Mouse (Mus musculus) kidney, embryonic 16.5 days (tissue): ENCODE data around the gene Slc18b1. TPM values are rescaled to one million over a fixed set of nuclear protein-coding genes. Genes with fewer than 3 reads are reported as not detected.

Experiments
- polyA plus RNA-seq: library from polyadenylated mRNA; unstranded; fragments of >200 nt; fragmentation: Nextera tagmentation; extraction: Ambion mirVana; gene quantifications from 2 replicates; pipeline ENCODE4 v1.2.1, GENCODE M21; 2015

Gene Slc18b1
- polyA plus RNA-seq, 1 experiment from 2014 or later: 18.0 TPM

Other genes starting within 250 kb of the Slc18b1 start
- gene Rps12, start 9.7 kb upstream of the Slc18b1 start, polyA plus RNA-seq: 128 and 147 TPM in 2 replicates
- gene Vnn3, start 54.5 kb downstream of the Slc18b1 start, polyA plus RNA-seq: 0.13 and 0.14 TPM in 2 replicates
- gene Vnn1, start 97.7 kb downstream of the Slc18b1 start, polyA plus RNA-seq: 4.2 and 4.5 TPM in 2 replicates
- gene Taar1, start 123.4 kb downstream of the Slc18b1 start, polyA plus RNA-seq: not detected in 2 replicates
- gene Taar2, start 141.6 kb downstream of the Slc18b1 start, polyA plus RNA-seq: not detected in 2 replicates
- gene Taar3, start 152.6 kb downstream of the Slc18b1 start, polyA plus RNA-seq: not detected in 2 replicates
- gene Taar4, start 163.5 kb downstream of the Slc18b1 start, polyA plus RNA-seq: not detected in 2 replicates
- gene Taar5, start 173.7 kb downstream of the Slc18b1 start, polyA plus RNA-seq: 0.26 TPM in 1 of 2 replicates, not detected in the other
- not detected in 2 replicates for gene Taar6, start 188.7 kb downstream of the Slc18b1 start, polyA plus RNA-seq
- not detected in 2 replicates for gene Taar7a, start 196.5 kb downstream of the Slc18b1 start, polyA plus RNA-seq
- not detected in 2 replicates for gene Taar7b, start 203.0 kb downstream of the Slc18b1 start, polyA plus RNA-seq
- not detected in 2 replicates for gene Taar7d, start 230.2 kb downstream of the Slc18b1 start, polyA plus RNA-seq
- gene Taar7e, start 240.6 kb downstream of the Slc18b1 start, polyA plus RNA-seq: not detected in 2 replicates